Mouse (Mus musculus) c-Kit-negative CD71-positive TER-119-positive erythroid progenitor cells, embryonic 14.5 days (primary cell): ENCODE measurements around the gene Dpy19l1.

Experiments used
- DNase-seq: peaks from one replicate; pipeline ENCODE4 v3.0.0-alpha.2; 2013; ENCODE audit warnings: low read depth, low spot score

Dpy19l1 gene

GRCm38 (mm10) chr9:24503067-24503857 lies at the start of gene Dpy19l1:
Dpy19l1 (minus strand) TSS chr9:24503140.
- DNase-seq, result peak; percentile 80

GRCm38 (mm10) chr9:24538159-24538558 lies 35.2 kb upstream of the Dpy19l1 start:
- DNase-seq, result no peak

- no peak for DNase-seq
These were observed 13.7 kb upstream of the Dpy19l1 start for GRCm38 (mm10) chr9:24516575-24517139.

GRCm38 (mm10) chr9:24514078-24514469 lies 11.1 kb upstream of the Dpy19l1 start:
- DNase-seq, result no peak

GRCm38 (mm10) chr9:24513290-24514077 lies 10.5 kb upstream of the Dpy19l1 start:
- DNase-seq, result no peak

GRCm38 (mm10) chr9:24512121-24512539 lies 9.2 kb upstream of the Dpy19l1 start:
- DNase-seq, result no peak

- no peak for DNase-seq
These were observed 8.6 kb upstream of the Dpy19l1 start for GRCm38 (mm10) chr9:24511371-24512120.

- DNase-seq, result no peak
These were observed 5.9 kb upstream of the Dpy19l1 start for GRCm38 (mm10) chr9:24508880-24509279.

- DNase-seq, result no peak
These were observed 3.6 kb upstream of the Dpy19l1 start for GRCm38 (mm10) chr9:24506510-24506909.

GRCm38 (mm10) chr9:24505017-24505763 lies 2.2 kb upstream of the Dpy19l1 start:
- DNase-seq, result no peak

- no peak for DNase-seq
These were observed 1.4 kb upstream of the Dpy19l1 start for GRCm38 (mm10) chr9:24504381-24504780.

- DNase-seq, result no peak
These were observed 899 bp upstream of the Dpy19l1 start for GRCm38 (mm10) chr9:24503858-24504219.

- peak; percentile 49 for DNase-seq
These were observed 352 bp downstream of the Dpy19l1 start for GRCm38 (mm10) chr9:24502571-24503004.

- DNase-seq, result no peak
These were observed 1.3 kb downstream of the Dpy19l1 start for GRCm38 (mm10) chr9:24501618-24502017.

- DNase-seq, result no peak
These were observed 6.7 kb downstream of the Dpy19l1 start for GRCm38 (mm10) chr9:24496226-24496625.

- DNase-seq, result peak; percentile 38
These were observed 12.4 kb downstream of the Dpy19l1 start for GRCm38 (mm10) chr9:24490516-24490915.

GRCm38 (mm10) chr9:24488425-24489104 lies 14.4 kb downstream of the Dpy19l1 start:
- DNase-seq, result peak; percentile 58

- DNase-seq, result no peak
These were observed 20.6 kb downstream of the Dpy19l1 start for GRCm38 (mm10) chr9:24482375-24482774.

GRCm38 (mm10) chr9:24477251-24477650 lies 25.7 kb downstream of the Dpy19l1 start:
- DNase-seq, result no peak

GRCm38 (mm10) chr9:24473824-24474223 lies 29.1 kb downstream of the Dpy19l1 start:
- DNase-seq, result no peak
